Mouse (Mus musculus) embryonic facial prominence, embryonic 11.5 days (tissue): ENCODE measurements at regions not wholly inside any gene's neighbourhood (a gene's known extent, or its start where the extent isn't known, plus 50 kb on each side); places are given as distances from the start of the nearest gene placed in this dataset.

Experiments used
- ATAC-seq: fragments of 200-750 bp; cut with Nextera tagmentation; replicated peaks from 2 replicates; pipeline ENCODE4 v1.8.0; 2017; ENCODE audit warnings: low read depth; ENCODE audit not compliant: insufficient number of reproducible peaks, low FRiP score, low TSS enrichment
- DNase-seq: peaks from one replicate; pipeline ENCODE4 v3.0.0-alpha.2; 2015; ENCODE audit warnings: low spot score
- H3K27ac ChIP-seq: fragments of 300-500 bp; sonication (generic); replicated peaks from 2 replicates; pipeline ENCODE4 v1.5.1; 2014; ENCODE audit warnings: mild to moderate bottlenecking, low read depth, low read length, control low read depth
- H3K27me3 ChIP-seq: fragments of 300-500 bp; sonication (generic); 2 replicates; pipeline ENCODE4 v1.6.1; 2014; ENCODE audit warnings: mild to moderate bottlenecking, low read length, moderate library complexity, mixed read lengths; ENCODE audit not compliant: control insufficient read depth, insufficient read depth
- H3K36me3 ChIP-seq: fragments of 300-500 bp; sonication (generic); replicated peaks from 2 replicates; pipeline ENCODE4 v1.6.1; 2014; ENCODE audit warnings: low read depth, mild to moderate bottlenecking, low read length, moderate library complexity, mixed read lengths; ENCODE audit not compliant: control insufficient read depth, insufficient read depth
- H3K4me1 ChIP-seq: fragments of 300-500 bp; sonication (generic); 2 replicates; pipeline ENCODE4 v1.6.1; 2014; ENCODE audit warnings: low read length, mixed read lengths; ENCODE audit not compliant: control insufficient read depth, insufficient read depth
- H3K4me2 ChIP-seq: fragments of 300-500 bp; sonication (generic); 2 replicates; pipeline ENCODE4 v1.6.1; 2014; ENCODE audit warnings: low read depth, mild to moderate bottlenecking, control low read depth, low read length, moderate library complexity
- H3K4me3 ChIP-seq: fragments of 300-500 bp; sonication (generic); 2 replicates; pipeline ENCODE4 v1.5.1; 2014; ENCODE audit warnings: low read depth, low read length, control low read depth
- H3K9ac ChIP-seq: fragments of 300-500 bp; sonication (generic); replicated peaks from 2 replicates; pipeline ENCODE4 v1.6.1; 2014; ENCODE audit warnings: mild to moderate bottlenecking, control low read depth, low read length
- H3K9me3 ChIP-seq: fragments of 300-500 bp; sonication (generic); replicated peaks from 2 replicates; pipeline ENCODE4 v1.6.1; 2016; ENCODE audit warnings: mild to moderate bottlenecking, low read length, inconsistent platforms, mixed read lengths; ENCODE audit not compliant: control insufficient read depth
- WGBS: fragments of 180-500 bp; shearing (Covaris S2); extraction: QIAGEN DNeasy Blood & Tissue Kit; methylation state at CpG from one replicate; pipeline ENCODE4 v1.1.7; 2014; 5-methylcytosine and 5-hydroxymethylcytosine counted together

DNA sequence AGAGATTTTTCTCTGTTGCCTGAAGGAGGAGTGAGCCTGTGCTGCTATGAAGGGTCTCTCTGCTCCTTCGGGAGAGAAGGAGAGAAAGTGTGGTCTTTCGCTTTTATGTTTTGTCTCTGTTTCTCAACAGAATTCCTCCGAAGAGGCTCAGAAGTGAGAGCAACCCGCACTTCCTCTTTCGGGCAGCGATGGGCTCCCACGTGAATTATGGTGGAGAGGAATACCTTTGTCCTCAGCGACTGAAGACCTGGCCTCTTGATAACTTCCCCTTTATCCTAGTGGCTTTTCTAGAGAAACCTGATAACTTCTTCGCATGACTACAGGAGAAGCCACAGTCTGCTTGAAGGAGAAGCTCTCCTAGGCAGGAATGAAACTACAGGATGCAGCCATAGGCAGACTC is 216.4 kb downstream of the Bcl2l11 start:
- ATAC-seq, result no peak
- H3K9ac ChIP-seq, result no peak overlapping the region

DNA sequence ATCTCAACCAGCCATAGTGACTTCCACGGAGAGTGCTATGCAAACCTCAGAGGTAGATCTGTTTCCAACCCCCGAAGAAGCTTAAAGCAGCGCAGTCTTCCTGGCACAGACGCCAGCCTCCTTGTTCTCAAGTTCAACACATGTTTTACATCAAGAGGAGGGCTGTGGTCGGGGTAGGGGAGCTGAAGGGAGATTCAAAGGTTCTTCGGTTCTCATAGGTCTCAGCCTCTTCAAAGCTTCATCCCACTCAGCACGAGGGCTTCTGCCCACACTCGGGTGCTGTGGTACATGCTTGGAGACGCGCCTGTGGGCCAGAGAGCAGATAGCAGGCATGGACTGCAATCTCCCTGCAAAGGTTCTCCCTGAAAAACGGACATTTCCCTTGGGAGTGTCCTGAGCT is 219.7 kb downstream of the Bcl2l11 start:
- H3K9ac ChIP-seq, result no peak overlapping the region
- H3K4me3 ChIP-seq, result no peak overlapping the region
- H3K27me3 ChIP-seq, result no peaks in the 10 kb centered on the region
- no peak overlapping the region for H3K27ac ChIP-seq
- no peaks in the 10 kb centered on the region for H3K4me1 ChIP-seq
- no peaks in the 10 kb centered on the region for H3K9me3 ChIP-seq
- 40% methylated on average over 11 of the region's 11 CpGs for whole genome bisulfite sequencing
- H3K36me3 ChIP-seq, result no peaks in the 10 kb centered on the region
- 0 out of 2 replicates have a peak, but pooled peaks have one; percentile 18 for ATAC-seq
- H3K4me2 ChIP-seq, result no peak overlapping the region
- peak; percentile 66 for DNase-seq

More for the DNA sequence above, 216.4 kb downstream of the Bcl2l11 start:
- no peaks in the 10 kb centered on the region for H3K27me3 ChIP-seq
- H3K36me3 ChIP-seq, result no peaks in the 10 kb centered on the region
- no peak for DNase-seq
- H3K4me2 ChIP-seq, result no peak overlapping the region
- no peaks in the 10 kb centered on the region; the same call in none of the 2 replicates for H3K4me1 ChIP-seq
- no peak overlapping the region for H3K4me3 ChIP-seq
- WGBS, result 80% methylated on average over 9 of the region's 9 CpGs
- H3K9me3 ChIP-seq, result no peaks in the 10 kb centered on the region
- no peak overlapping the region for H3K27ac ChIP-seq

DNA sequence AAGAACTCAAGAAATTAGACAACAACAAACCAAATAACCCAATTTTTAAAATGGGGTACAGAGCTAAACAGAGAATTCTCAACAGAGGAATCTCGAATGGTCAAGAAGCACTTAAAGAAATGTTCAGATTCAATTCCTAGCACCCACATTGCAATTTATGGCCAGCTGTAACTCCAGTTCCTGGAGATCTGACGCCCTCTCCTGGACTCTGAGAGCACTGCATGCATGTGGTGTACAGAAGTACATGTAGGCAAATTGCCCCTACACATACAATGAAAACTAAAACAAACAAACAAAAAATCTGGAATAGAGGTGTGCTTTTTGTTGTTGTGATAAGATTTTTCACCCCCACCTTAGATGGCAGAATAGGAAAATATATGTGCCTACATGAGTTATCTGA is 222.7 kb downstream of the Bcl2l11 start:
- ATAC-seq (no peak), DNase-seq (no peak)
- Histone ChIP-seq H3K27me3 (no peaks in the 10 kb centered on the region), H3K4me3 (no peak overlapping the region), H3K36me3 (no peaks in the 10 kb centered on the region), H3K4me1 (no peaks in the 10 kb centered on the region), H3K27ac (no peak overlapping the region), H3K9ac (no peak overlapping the region), H3K9me3 (no peaks in the 10 kb centered on the region), H3K4me2 (no peak overlapping the region)
- WGBS, result 67% methylated on average over 2 of the region's 2 CpGs

- DNase-seq (no peak), ATAC-seq (no peak)
- H3K4me2 ChIP-seq, result no peak overlapping the region
- WGBS, result 90% methylated on average over 16 of the region's 16 CpGs
- H3K27ac ChIP-seq, result no peak overlapping the region
- no peak overlapping the region for H3K9ac ChIP-seq
- H3K4me3 ChIP-seq, result no peak overlapping the region
- H3K27me3 ChIP-seq, result no peaks in the 10 kb centered on the region
- no peaks in the 10 kb centered on the region for H3K36me3 ChIP-seq
- H3K4me1 ChIP-seq, result no peaks in the 10 kb centered on the region
- no peaks in the 10 kb centered on the region for H3K9me3 ChIP-seq
Observed at GRCm38 (mm10) chr2:128351405-128351804, 225.6 kb downstream of the Bcl2l11 start.

DNA sequence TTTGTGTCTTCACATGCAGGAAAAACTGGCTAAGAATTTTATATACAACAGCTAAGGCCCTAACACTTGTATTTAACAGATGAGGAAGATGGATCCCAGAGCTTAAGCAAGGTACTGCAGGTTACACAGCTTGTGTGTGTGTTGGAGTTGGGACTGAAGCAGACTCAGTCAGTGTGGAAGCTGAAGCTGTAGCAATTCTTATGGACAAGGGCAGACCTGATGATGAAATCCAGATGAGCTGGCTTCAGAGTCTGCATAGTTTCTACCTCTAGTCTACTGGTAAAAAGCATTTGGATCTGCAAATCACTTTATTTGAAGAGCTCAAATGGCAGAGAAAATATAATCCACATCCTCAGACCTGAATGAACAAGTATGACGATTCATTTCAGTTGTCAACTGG is 226.7 kb downstream of the Bcl2l11 start:
- Histone ChIP-seq H3K27ac (no peak overlapping the region), H3K4me2 (no peak overlapping the region), H3K4me3 (no peak overlapping the region), H3K9ac (no peak overlapping the region), H3K4me1 (no peaks in the 10 kb centered on the region), H3K36me3 (no peaks in the 10 kb centered on the region), H3K27me3 (no peaks in the 10 kb centered on the region), H3K9me3 (no peaks in the 10 kb centered on the region)
- peak; percentile 59 for DNase-seq
- no peak for ATAC-seq
- WGBS, result 57% methylated on average over 1 of the region's 1 CpGs

DNA sequence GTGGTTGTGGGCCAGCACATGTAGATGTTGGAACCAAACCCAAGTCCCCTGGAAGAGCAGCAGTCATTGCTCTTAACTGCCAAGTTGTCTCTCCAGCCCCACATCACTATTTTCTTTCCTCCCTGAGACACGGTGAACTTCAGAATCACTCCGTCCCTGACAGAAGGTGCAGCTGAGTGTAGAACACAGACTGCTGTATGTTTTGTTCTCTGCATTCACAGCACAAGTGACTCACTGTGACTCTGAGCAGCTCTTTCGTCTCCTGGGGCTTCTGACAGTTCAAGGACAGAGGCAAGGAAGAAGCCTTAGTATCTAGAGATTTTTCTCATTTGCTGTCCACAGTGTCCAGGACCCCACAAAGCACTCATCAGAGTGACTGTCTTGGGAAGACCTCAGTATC is 227.6 kb downstream of the Bcl2l11 start:
- Histone ChIP-seq H3K4me1 (no peaks in the 10 kb centered on the region), H3K27ac (no peak overlapping the region), H3K4me3 (no peak overlapping the region), H3K27me3 (no peaks in the 10 kb centered on the region), H3K4me2 (no peak overlapping the region), H3K36me3 (no peaks in the 10 kb centered on the region), H3K9me3 (no peaks in the 10 kb centered on the region), H3K9ac (no peak overlapping the region)
- 77% methylated on average over 3 of the region's 3 CpGs for WGBS
- ATAC-seq (no peak), DNase-seq (no peak)

GRCm38 (mm10) chr2:128356326-128356725 is 230.5 kb downstream of the Bcl2l11 start:
- ATAC-seq, result no peak
- Histone ChIP-seq H3K4me1 (no peaks in the 10 kb centered on the region), H3K4me3 (no peak overlapping the region), H3K9ac (no peak overlapping the region), H3K9me3 (no peaks in the 10 kb centered on the region), H3K4me2 (no peak overlapping the region), H3K36me3 (no peaks in the 10 kb centered on the region), H3K27ac (no peak overlapping the region), H3K27me3 (no peaks in the 10 kb centered on the region)
- WGBS, result 83% methylated on average over 4 of the region's 4 CpGs
- DNase-seq, result no peak

DNA sequence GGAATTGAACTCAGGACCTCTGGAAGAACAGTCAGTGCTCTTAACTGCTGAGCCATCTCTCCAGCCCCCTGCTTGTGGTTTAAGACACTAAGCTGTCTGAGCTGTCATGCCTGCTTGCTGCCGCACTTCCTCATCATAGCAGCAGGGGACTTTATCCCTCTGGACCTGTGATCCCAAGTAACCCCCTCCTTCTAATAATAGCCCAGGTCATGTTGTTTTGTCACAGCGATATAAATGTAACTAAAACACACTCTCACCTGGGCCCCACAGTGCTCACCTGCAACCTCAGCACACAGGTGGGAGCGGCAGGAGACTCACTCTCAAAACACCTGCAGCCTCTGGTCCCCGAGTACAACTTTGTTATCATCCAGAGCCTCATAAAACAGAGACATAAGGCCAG is 231.9 kb upstream of the Spdye4c start:
- Histone ChIP-seq H3K36me3 (no peaks in the 10 kb centered on the region), H3K4me1 (no peaks in the 10 kb centered on the region), H3K9me3 (no peaks in the 10 kb centered on the region), H3K27me3 (no peaks in the 10 kb centered on the region), H3K27ac (no peak overlapping the region), H3K9ac (no peak overlapping the region), H3K4me3 (no peak overlapping the region), H3K4me2 (no peak overlapping the region)
- ATAC-seq (no peak), DNase-seq (no peak)
- 75% methylated on average over 4 of the region's 4 CpGs for whole genome bisulfite sequencing
